Mouse (Mus musculus): ENCODE measurements at regions not wholly inside any gene's neighbourhood (a gene's known extent, or its start where the extent isn't known, plus 50 kb on each side); places are given as distances from the start of the nearest gene placed in this dataset.

DNA sequence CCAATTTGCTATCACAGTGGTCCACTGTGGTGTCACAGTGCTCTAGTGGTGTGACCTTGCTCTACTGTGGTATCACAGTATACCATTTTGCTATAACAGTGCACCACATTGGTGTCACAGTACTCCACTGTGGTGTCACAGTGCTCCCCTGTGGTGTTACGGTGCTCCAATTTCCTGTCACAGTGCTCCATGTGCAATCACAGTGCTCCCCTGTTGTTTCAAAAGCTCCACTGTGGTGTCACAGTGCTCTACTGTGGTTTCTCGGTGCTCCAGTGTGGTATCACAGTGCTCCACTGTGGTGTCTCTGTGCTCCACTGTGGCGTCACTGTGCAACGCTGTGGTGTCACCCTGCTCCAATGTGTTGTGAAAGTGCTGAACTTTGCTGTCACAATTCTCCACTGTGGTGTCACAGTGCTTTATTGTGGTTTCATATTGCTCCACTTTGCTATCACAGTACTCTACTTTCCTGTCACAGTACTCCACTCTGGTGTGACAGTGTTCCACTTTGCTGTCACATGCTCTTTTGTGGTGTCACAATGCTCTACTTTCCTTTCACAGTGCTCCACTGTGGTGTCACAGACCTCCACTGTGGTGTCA is 76.8 kb upstream of the Trpm1 start:
- no peak overlapping the region for H3K9ac ChIP-seq (ENCODE audit: low read depth, poor library complexity, severe bottlenecking)
- H3K36me3 ChIP-seq (ENCODE audit: control insufficient read depth, insufficient read depth, low read length, poor library complexity, severe bottlenecking): no peaks in the 10 kb centered on the region
- H3K4me3 ChIP-seq (ENCODE audit: low read depth, low read length): no peak overlapping the region
- TF ChIP-seq EP300 (IDR thresholded peaks at IDR 0.05; ENCODE audit: insufficient read depth, low read depth, low read length): no peak
- TF ChIP-seq CTCF (IDR thresholded peaks at IDR 0.05; ENCODE audit: low read depth, low read length): no peak
- no peak for TF ChIP-seq POLR2A (IDR thresholded peaks at IDR 0.05; ENCODE audit: insufficient read depth, low read length)
- no peak overlapping the region for H3K27ac ChIP-seq (ENCODE audit: insufficient read depth, low read length)
- H3K27me3 ChIP-seq (ENCODE audit: control insufficient read depth, insufficient read depth, low read length, poor library complexity, severe bottlenecking): no peaks in the 10 kb centered on the region
- no peaks in the 10 kb centered on the region for H3K4me1 ChIP-seq (ENCODE audit: control insufficient read depth, insufficient read depth, low read length)
- no peaks in the 10 kb centered on the region for H3K9me3 ChIP-seq (replicated peaks; ENCODE audit: control insufficient read depth, insufficient read depth, low read length, poor library complexity, severe bottlenecking)

DNA sequence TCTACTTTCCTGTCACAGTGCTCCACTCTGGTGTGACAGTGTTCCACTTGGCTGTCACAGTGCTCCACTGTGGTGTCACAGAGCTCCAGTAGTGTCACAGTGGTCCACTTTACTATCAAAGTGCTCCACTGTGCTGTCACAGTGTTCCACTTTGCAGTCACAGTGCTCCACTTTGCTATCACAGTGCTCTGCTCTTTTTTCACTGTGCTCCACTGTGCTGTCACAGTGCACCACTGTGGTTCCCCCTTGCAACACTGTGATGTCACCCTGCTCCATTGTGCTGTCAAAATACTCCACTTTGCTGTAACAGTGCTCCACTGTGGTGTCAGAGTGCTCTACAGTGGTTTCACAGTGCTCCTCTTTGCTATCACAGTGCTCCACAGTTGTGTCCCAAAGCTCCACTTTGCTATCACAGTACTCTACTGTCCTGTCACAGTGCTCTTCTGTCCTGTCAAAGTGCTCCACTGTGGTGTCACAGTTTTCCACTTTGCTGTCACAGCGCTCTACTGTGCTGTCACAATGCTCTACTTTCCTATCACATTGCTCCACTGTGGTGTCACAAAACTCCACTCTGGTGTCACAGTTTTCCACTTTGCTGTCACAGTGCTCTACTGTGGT is 77.8 kb upstream of the Trpm1 start:
- Histone ChIP-seq H3K4me1 (ENCODE audit: control insufficient read depth, insufficient read depth, low read length) (no peaks in the 10 kb centered on the region), H3K27me3 (ENCODE audit: control insufficient read depth, insufficient read depth, low read length, poor library complexity, severe bottlenecking) (no peaks in the 10 kb centered on the region), H3K36me3 (ENCODE audit: control insufficient read depth, insufficient read depth, low read length, poor library complexity, severe bottlenecking) (no peaks in the 10 kb centered on the region), H3K9me3 (replicated peaks; ENCODE audit: control insufficient read depth, insufficient read depth, low read length, poor library complexity, severe bottlenecking) (no peaks in the 10 kb centered on the region), H3K9ac (ENCODE audit: low read depth, poor library complexity, severe bottlenecking) (no peak overlapping the region), H3K27ac (ENCODE audit: insufficient read depth, low read length) (no peak overlapping the region), H3K4me3 (ENCODE audit: low read depth, low read length) (no peak overlapping the region)
- TF ChIP-seq CTCF (IDR thresholded peaks at IDR 0.05; ENCODE audit: low read depth, low read length): no peak
- TF ChIP-seq EP300 (IDR thresholded peaks at IDR 0.05; ENCODE audit: insufficient read depth, low read depth, low read length): no peak
- TF ChIP-seq POLR2A (IDR thresholded peaks at IDR 0.05; ENCODE audit: insufficient read depth, low read length): no peak

DNA sequence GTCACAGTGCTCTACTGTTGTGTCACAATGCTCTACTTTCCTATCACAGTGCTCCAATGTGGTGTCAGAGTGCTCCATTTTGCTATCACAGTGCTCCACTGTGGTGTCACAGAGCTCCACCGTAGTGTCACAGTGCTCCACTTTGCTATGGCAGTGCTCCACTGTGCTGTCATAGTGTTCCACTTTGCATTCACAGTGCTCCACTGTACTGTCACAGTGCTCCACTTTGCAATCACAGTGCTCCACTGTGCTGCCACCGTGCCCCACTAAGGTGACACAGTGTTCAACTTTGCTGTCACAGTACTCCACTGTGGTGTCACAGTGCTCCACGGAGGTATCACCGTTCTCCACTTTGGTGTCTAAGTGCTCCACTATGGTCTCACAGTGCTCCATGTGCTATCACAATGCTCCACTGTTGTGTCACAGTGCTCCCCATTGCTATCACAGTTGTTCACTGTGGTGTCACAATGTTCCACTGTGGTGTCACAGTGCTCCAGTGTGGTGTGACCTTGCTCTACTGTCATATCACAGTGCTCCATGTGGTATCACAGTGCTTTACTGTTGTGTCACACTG is 78.9 kb upstream of the Trpm1 start:
- TF ChIP-seq CTCF (IDR thresholded peaks at IDR 0.05; ENCODE audit: low read depth, low read length) (no peak), POLR2A (IDR thresholded peaks at IDR 0.05; ENCODE audit: insufficient read depth, low read length) (no peak), EP300 (IDR thresholded peaks at IDR 0.05; ENCODE audit: insufficient read depth, low read depth, low read length) (no peak)
- H3K27ac ChIP-seq (ENCODE audit: insufficient read depth, low read length): no peak overlapping the region
- H3K4me3 ChIP-seq (ENCODE audit: low read depth, low read length): no peak overlapping the region
- H3K4me1 ChIP-seq (ENCODE audit: control insufficient read depth, insufficient read depth, low read length): no peaks in the 10 kb centered on the region
- no peaks in the 10 kb centered on the region for H3K27me3 ChIP-seq (ENCODE audit: control insufficient read depth, insufficient read depth, low read length, poor library complexity, severe bottlenecking)
- H3K36me3 ChIP-seq (ENCODE audit: control insufficient read depth, insufficient read depth, low read length, poor library complexity, severe bottlenecking): no peaks in the 10 kb centered on the region
- no peak overlapping the region for H3K9ac ChIP-seq (ENCODE audit: low read depth, poor library complexity, severe bottlenecking)
- H3K9me3 ChIP-seq (replicated peaks; ENCODE audit: control insufficient read depth, insufficient read depth, low read length, poor library complexity, severe bottlenecking): no peaks in the 10 kb centered on the region

DNA sequence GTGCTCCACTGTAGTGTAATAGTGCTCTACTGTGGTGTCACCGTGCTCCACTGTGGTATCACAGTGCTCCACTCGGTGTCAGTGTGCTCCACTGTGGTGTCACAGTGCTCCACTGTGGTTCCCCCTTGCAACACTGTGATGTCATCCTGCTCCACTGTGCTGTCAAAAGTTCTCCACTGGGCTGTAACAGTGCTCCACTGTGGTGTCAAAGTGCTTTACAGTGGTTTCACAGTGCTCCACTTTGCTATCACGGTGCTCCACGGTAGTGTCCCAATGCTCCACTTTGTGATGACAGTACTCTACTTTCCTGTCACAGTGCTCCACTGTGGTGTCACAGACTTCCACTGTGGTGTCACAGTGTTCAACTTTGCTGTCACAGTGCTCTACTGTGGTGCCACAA is 79.4 kb upstream of the Trpm1 start:
- H3K36me3 ChIP-seq (ENCODE audit: control insufficient read depth, insufficient read depth, low read length, poor library complexity, severe bottlenecking): no peaks in the 10 kb centered on the region
- no peak overlapping the region for H3K27ac ChIP-seq (ENCODE audit: insufficient read depth, low read length)
- no peaks in the 10 kb centered on the region for H3K27me3 ChIP-seq (ENCODE audit: control insufficient read depth, insufficient read depth, low read length, poor library complexity, severe bottlenecking)
- no peak for TF ChIP-seq CTCF (IDR thresholded peaks at IDR 0.05; ENCODE audit: low read depth, low read length)
- H3K4me1 ChIP-seq (ENCODE audit: control insufficient read depth, insufficient read depth, low read length): no peaks in the 10 kb centered on the region
- no peak overlapping the region for H3K9ac ChIP-seq (ENCODE audit: low read depth, poor library complexity, severe bottlenecking)
- H3K4me3 ChIP-seq (ENCODE audit: low read depth, low read length): no peak overlapping the region
- no peaks in the 10 kb centered on the region for H3K9me3 ChIP-seq (replicated peaks; ENCODE audit: control insufficient read depth, insufficient read depth, low read length, poor library complexity, severe bottlenecking)

DNA sequence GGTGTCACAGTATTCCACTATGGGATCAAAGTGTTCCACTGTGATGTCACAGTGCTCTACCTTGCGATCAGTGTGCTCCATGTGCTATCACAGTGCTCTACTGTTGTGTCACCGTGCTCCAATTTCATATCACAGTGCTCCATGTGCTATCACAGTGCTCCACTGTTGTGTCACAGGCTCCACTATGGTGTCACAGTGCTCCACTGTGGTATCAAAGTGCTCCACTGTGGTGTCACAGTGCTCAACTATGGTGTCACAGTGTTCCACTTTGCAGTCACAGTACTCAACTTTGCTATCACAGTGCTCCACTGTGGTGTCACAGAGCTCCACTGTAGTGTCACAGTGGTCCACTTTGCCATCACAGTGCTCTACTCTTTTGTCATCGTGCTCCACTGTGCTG is 79.9 kb upstream of the Trpm1 start:
- Histone ChIP-seq H3K4me3 (ENCODE audit: low read depth, low read length) (no peak overlapping the region), H3K9ac (ENCODE audit: low read depth, poor library complexity, severe bottlenecking) (no peak overlapping the region), H3K36me3 (ENCODE audit: control insufficient read depth, insufficient read depth, low read length, poor library complexity, severe bottlenecking) (no peaks in the 10 kb centered on the region), H3K4me1 (ENCODE audit: control insufficient read depth, insufficient read depth, low read length) (no peaks in the 10 kb centered on the region), H3K9me3 (replicated peaks; ENCODE audit: control insufficient read depth, insufficient read depth, low read length, poor library complexity, severe bottlenecking) (no peaks in the 10 kb centered on the region), H3K27ac (ENCODE audit: insufficient read depth, low read length) (no peak overlapping the region), H3K27me3 (ENCODE audit: control insufficient read depth, insufficient read depth, low read length, poor library complexity, severe bottlenecking) (no peaks in the 10 kb centered on the region)
- TF ChIP-seq EP300 (IDR thresholded peaks at IDR 0.05; ENCODE audit: insufficient read depth, low read depth, low read length) (no peak), POLR2A (IDR thresholded peaks at IDR 0.05; ENCODE audit: insufficient read depth, low read length) (no peak), CTCF (IDR thresholded peaks at IDR 0.05; ENCODE audit: low read depth, low read length) (no peak)

DNA sequence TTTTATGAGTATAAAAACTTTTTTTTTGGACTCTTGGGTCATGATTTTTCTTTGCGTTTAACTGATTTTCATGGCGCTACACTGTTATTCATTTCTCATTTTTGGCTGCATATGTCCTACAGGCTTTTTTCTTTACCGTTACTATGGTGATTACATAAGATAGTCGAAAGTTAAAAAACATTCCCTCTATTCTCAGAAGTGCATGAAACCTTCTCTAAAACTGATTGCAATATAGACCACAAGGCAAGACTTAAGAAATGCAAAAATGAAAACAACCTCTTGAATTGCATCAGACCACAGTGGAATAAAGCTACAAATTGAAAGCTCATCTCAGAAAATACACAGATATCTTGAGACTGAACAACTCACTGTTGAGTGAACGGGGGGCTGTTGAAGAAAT is 82.7 kb upstream of the Trpm1 start:
- no peak overlapping the region for H3K4me3 ChIP-seq (ENCODE audit: low read depth, low read length)
- no peaks in the 10 kb centered on the region for H3K4me1 ChIP-seq (ENCODE audit: control insufficient read depth, insufficient read depth, low read length)
- no peaks in the 10 kb centered on the region for H3K27me3 ChIP-seq (ENCODE audit: control insufficient read depth, insufficient read depth, low read length, poor library complexity, severe bottlenecking)
- no peak overlapping the region for H3K27ac ChIP-seq (ENCODE audit: insufficient read depth, low read length)
- no peaks in the 10 kb centered on the region for H3K36me3 ChIP-seq (ENCODE audit: control insufficient read depth, insufficient read depth, low read length, poor library complexity, severe bottlenecking)
- 0 out of 2 replicates have a peak, but pooled peaks cover 3% of the 10 kb centered on the region for H3K9me3 ChIP-seq (replicated peaks; ENCODE audit: control insufficient read depth, insufficient read depth, low read length, poor library complexity, severe bottlenecking)
- H3K9ac ChIP-seq (ENCODE audit: low read depth, poor library complexity, severe bottlenecking): no peak overlapping the region
- no peak for TF ChIP-seq CTCF (IDR thresholded peaks at IDR 0.05; ENCODE audit: low read depth, low read length)
- no peak for TF ChIP-seq EP300 (IDR thresholded peaks at IDR 0.05; ENCODE audit: insufficient read depth, low read depth, low read length)
- no peak for TF ChIP-seq POLR2A (IDR thresholded peaks at IDR 0.05; ENCODE audit: insufficient read depth, low read length)

Measured in ES-Bruce4 (cell line).